Mouse (Mus musculus) thymus, adult 2 months (tissue): ENCODE data around the gene Vwce. TPM values are rescaled to one million over a fixed set of nuclear protein-coding genes. Genes with fewer than 3 reads are reported as not detected.

Experiments
- DNase-seq: peaks from one replicate; pipeline ENCODE4 v3.0.0; 2021
- H3K27ac ChIP-seq: fragments of 200-500 bp; 2 replicates; pipeline ENCODE4 v1.5.1; 2012; ENCODE audit warnings: low read length, control low read depth; ENCODE audit not compliant: control insufficient read depth, insufficient read depth
- H3K27me3 ChIP-seq: fragments of 200-500 bp; 2 replicates; pipeline ENCODE4 v1.6.1; 2012; ENCODE audit warnings: mild to moderate bottlenecking, low read length, moderate library complexity, mixed read lengths; ENCODE audit not compliant: control insufficient read depth, insufficient read depth
- H3K36me3 ChIP-seq: fragments of 200-500 bp; 2 replicates; pipeline ENCODE4 v1.6.1; 2012; ENCODE audit warnings: mild to moderate bottlenecking, low read length, moderate library complexity; ENCODE audit not compliant: control insufficient read depth, insufficient read depth
- H3K4me1 ChIP-seq: fragments of 200-500 bp; replicated peaks from 2 replicates; pipeline ENCODE4 v1.6.1; 2012; ENCODE audit warnings: low read length; ENCODE audit not compliant: control insufficient read depth, insufficient read depth
- H3K4me3 ChIP-seq: fragments of 200-500 bp; 2 replicates; pipeline ENCODE4 v1.5.1; 2012; ENCODE audit warnings: mild to moderate bottlenecking, low read length, control low read depth, moderate library complexity; ENCODE audit not compliant: control insufficient read depth, insufficient read depth
- CTCF ChIP-seq: fragments of 200-500 bp; IDR thresholded peaks from 2 replicates; pipeline ENCODE4 v1.5.1; 2012; ENCODE audit warnings: mild to moderate bottlenecking, control low read depth, low read length, moderate library complexity, borderline replicate concordance; ENCODE audit not compliant: control insufficient read depth, poor library complexity, insufficient read depth; ENCODE audit errors: extremely low read depth
- POLR2A ChIP-seq: fragments of 200-500 bp; IDR thresholded peaks from 2 replicates; pipeline ENCODE4 v1.6.1; 2012; ENCODE audit warnings: mild to moderate bottlenecking, low read length, control low read depth, moderate library complexity; ENCODE audit not compliant: control insufficient read depth, poor library complexity, insufficient read depth; ENCODE audit errors: extremely low read depth
- WGBS: fragments of 180-500 bp; shearing (Covaris S2); methylation state at CpG from one replicate; pipeline ENCODE4 v1.1.7; 2018; 5-methylcytosine and 5-hydroxymethylcytosine counted together
- polyA plus RNA-seq: library from polyadenylated mRNA; depleted of rRNA; stranded (reverse); fragments of >200 nt; gene quantifications from 2 replicates; pipeline ENCODE4 v1.2.3, GENCODE M21; 2012; rRNA removed

Gene Vwce
- polyA plus RNA-seq, 1 experiment: 3.1 TPM

GRCm38 (mm10) chr19:10712194-10712593 lies 78.2 kb downstream of the Vwce start:
- Histone ChIP-seq H3K27ac (no peak overlapping the region), H3K36me3 (peaks cover 16% of the 10 kb centered on the region), H3K4me3 (no peak overlapping the region), H3K4me1 (peaks cover 13% of the 10 kb centered on the region), H3K27me3 (no peaks in the 10 kb centered on the region)
- TF ChIP-seq CTCF (no peak), POLR2A (no peak)
- 98% methylated on average over 7 of the region's 7 CpGs for WGBS
- DNase-seq: no peak

- peaks cover 13% of the 10 kb centered on the region for H3K4me1 ChIP-seq
- no peak overlapping the region for H3K27ac ChIP-seq
- 92% methylated on average over 12 of the region's 12 CpGs for WGBS
- no peaks in the 10 kb centered on the region for H3K27me3 ChIP-seq
- no peak for DNase-seq
- H3K4me3 ChIP-seq: no peak overlapping the region
- peaks cover 16% of the 10 kb centered on the region for H3K36me3 ChIP-seq
- TF ChIP-seq POLR2A (no peak), CTCF (no peak)
Measured at GRCm38 (mm10) chr19:10712646-10713045, 78.6 kb downstream of the Vwce start.

GRCm38 (mm10) chr19:10713551-10713950 lies 79.5 kb downstream of the Vwce start:
- TF ChIP-seq POLR2A: no peak
- TF ChIP-seq CTCF: no peak
- H3K36me3 ChIP-seq: peaks cover 24% of the 10 kb centered on the region
- WGBS: 98% methylated on average over 10 of the region's 10 CpGs

GRCm38 (mm10) chr19:10714168-10714567 lies 80.2 kb downstream of the Vwce start:
- H3K27me3 ChIP-seq: no peaks in the 10 kb centered on the region
- H3K4me3 ChIP-seq: no peak overlapping the region
- no peak for TF ChIP-seq CTCF
- TF ChIP-seq POLR2A: no peak
- H3K27ac ChIP-seq: no peak overlapping the region
- DNase-seq: no peak
- 97% methylated on average over 6 of the region's 6 CpGs for WGBS
- peaks cover 13% of the 10 kb centered on the region for H3K4me1 ChIP-seq
- peaks cover 30% of the 10 kb centered on the region for H3K36me3 ChIP-seq

More at GRCm38 (mm10) chr19:10713551-10713950, 79.5 kb downstream of the Vwce start:
- Histone ChIP-seq H3K4me3 (no peak overlapping the region), H3K27me3 (no peaks in the 10 kb centered on the region), H3K4me1 (peaks cover 13% of the 10 kb centered on the region), H3K27ac (no peak overlapping the region)
- no peak for DNase-seq

- H3K36me3 ChIP-seq: peaks cover 36% of the 10 kb centered on the region
- peaks cover 8% of the 10 kb centered on the region for H3K4me1 ChIP-seq
- H3K27me3 ChIP-seq: no peaks in the 10 kb centered on the region
- H3K27ac ChIP-seq: peak overlapping the region; percentile 27; the same call in 1 of the 2 replicates
- peak; percentile 85 for DNase-seq
- 45% methylated on average over 4 of the region's 4 CpGs for WGBS
- no peak for TF ChIP-seq POLR2A
- no peak for TF ChIP-seq CTCF
- H3K4me3 ChIP-seq: no peak overlapping the region
Measured at GRCm38 (mm10) chr19:10714682-10715475, 80.9 kb downstream of the Vwce start.

- DNase-seq: no peak
- 84% methylated on average over 6 of the region's 6 CpGs for WGBS
- no peak overlapping the region for H3K4me3 ChIP-seq
- peaks cover 42% of the 10 kb centered on the region for H3K36me3 ChIP-seq
- TF ChIP-seq POLR2A: no peak
- no peak for TF ChIP-seq CTCF
- H3K27me3 ChIP-seq: no peaks in the 10 kb centered on the region
- peak overlapping the region; percentile 13; the same call in 1 of the 2 replicates for H3K27ac ChIP-seq
- H3K4me1 ChIP-seq: peaks cover 8% of the 10 kb centered on the region
Measured at GRCm38 (mm10) chr19:10715476-10715875, 81.5 kb downstream of the Vwce start.

Other genes with a start within 250 kb of the Vwce start
- gene Syt7, start 245.1 kb upstream of the Vwce start, polyA plus RNA-seq: 1.8 and 2.7 TPM in 2 replicates
- 0.42 and 0.59 TPM in 2 replicates for gene Lrrc10b, start 176.7 kb upstream of the Vwce start, polyA plus RNA-seq
- 2.0 and 2.1 TPM in 2 replicates for gene Ppp1r32, start 151.3 kb upstream of the Vwce start, polyA plus RNA-seq
- 106 and 113 TPM in 2 replicates for gene Cpsf7, start 108.9 kb upstream of the Vwce start, polyA plus RNA-seq
- gene Sdhaf2, start 108.1 kb upstream of the Vwce start, polyA plus RNA-seq: 42.1 and 42.2 TPM in 2 replicates
- 14.8 and 22.2 TPM in 2 replicates for gene Tmem216, start 78.0 kb upstream of the Vwce start, polyA plus RNA-seq
- gene Cyb561a3, start 57.0 kb upstream of the Vwce start, polyA plus RNA-seq: 87.9 and 93.7 TPM in 2 replicates
- gene Tmem138, start 56.9 kb upstream of the Vwce start, polyA plus RNA-seq: 18.7 and 20.6 TPM in 2 replicates
- gene Ddb1, start 28.9 kb upstream of the Vwce start, polyA plus RNA-seq: 154 and 156 TPM in 2 replicates
- gene Tkfc, start 28.6 kb upstream of the Vwce start, polyA plus RNA-seq: 17.3 and 20.2 TPM in 2 replicates
- 0.46 and 0.59 TPM in 2 replicates for gene Pga5, start 43.9 kb downstream of the Vwce start, polyA plus RNA-seq
- gene Vps37c, start 54.5 kb downstream of the Vwce start, polyA plus RNA-seq: 38.2 and 40.4 TPM in 2 replicates
- gene Cd5, start 104.8 kb downstream of the Vwce start, polyA plus RNA-seq: 250 and 282 TPM in 2 replicates
- gene Cd6, start 195.8 kb downstream of the Vwce start, polyA plus RNA-seq: 317 and 321 TPM in 2 replicates
- gene Slc15a3, start 205.5 kb downstream of the Vwce start, polyA plus RNA-seq: 26.1 and 29.7 TPM in 2 replicates
- 10.4 and 11.0 TPM in 2 replicates for gene Tmem132a, start 235.7 kb downstream of the Vwce start, polyA plus RNA-seq
- gene Tmem109, start 247.8 kb downstream of the Vwce start, polyA plus RNA-seq: 64.9 and 71.8 TPM in 2 replicates